Mouse (Mus musculus) myocyte (in vitro differentiated cells): ENCODE results near the gene Cbl.

Source experiments
- E2F4 ChIP-seq: IDR thresholded peaks from one replicate; pipeline ENCODE4 v1.6.1; 2011; ENCODE audit warnings: mild to moderate bottlenecking, control low read depth, moderate library complexity; ENCODE audit not compliant: insufficient read depth
- MAX ChIP-seq: IDR thresholded peaks from one replicate; pipeline ENCODE4 v1.6.1; 2011; ENCODE audit warnings: low read depth, mild to moderate bottlenecking, control low read depth
- POLR2A ChIP-seq: IDR thresholded peaks from one replicate; pipeline ENCODE4 v1.6.1; 2011; ENCODE audit warnings: low read depth, mild to moderate bottlenecking, control low read depth, moderate library complexity; ENCODE audit not compliant: insufficient read length
- POLR2AphosphoS2 ChIP-seq: IDR thresholded peaks from one replicate; pipeline ENCODE4 v1.6.1; 2011; ENCODE audit warnings: low read depth, control low read depth; ENCODE audit not compliant: insufficient read length
- REST ChIP-seq: IDR thresholded peaks from one replicate; pipeline ENCODE4 v1.6.1; 2011; ENCODE audit warnings: mild to moderate bottlenecking, control low read depth, moderate library complexity; ENCODE audit not compliant: insufficient read depth, insufficient read length
- TCF12 ChIP-seq: IDR thresholded peaks from one replicate; pipeline ENCODE4 v1.6.1; 2011; ENCODE audit warnings: mild to moderate bottlenecking, control low read depth; ENCODE audit not compliant: poor library complexity, insufficient read depth, severe bottlenecking
- USF1 ChIP-seq: IDR thresholded peaks from one replicate; pipeline ENCODE4 v1.6.1; 2011; ENCODE audit warnings: low read depth, mild to moderate bottlenecking, control low read depth, moderate library complexity

GRCm38 (mm10) chr9:44243621-44244020 lies 9.8 kb upstream of the Cbl start:
- TF ChIP-seq MAX (no peak), POLR2AphosphoS2 (no peak), USF1 (no peak), POLR2A (no peak), TCF12 (no peak), E2F4 (no peak), REST (no peak)
